Mouse (Mus musculus) CH12.LX (cell line): ENCODE data around the gene Gsx2. TPM values are rescaled to one million over a fixed set of nuclear protein-coding genes. Genes with fewer than 3 reads are reported as not detected.

Source experiments
- DNase-seq: peaks from one replicate; pipeline ENCODE4 v3.0.0-alpha.2; 2013; ENCODE audit errors: extremely low read depth
- H3K27ac ChIP-seq: 2 replicates; pipeline ENCODE4 v1.5.1; 2012; ENCODE audit warnings: low read depth, mild to moderate bottlenecking, control low read depth, moderate library complexity; ENCODE audit not compliant: insufficient read depth
- H3K27me3 ChIP-seq: replicated peaks from 2 replicates; pipeline ENCODE3; 2012; ENCODE audit warnings: inconsistent platforms
- H3K36me3 ChIP-seq, 2 experiments: replicated peaks in 1 of 2; 2 replicates each; pipeline versions ENCODE3 to v1.6.1; 2012; ENCODE audit warnings: inconsistent platforms in 1 of 2, low read length in 1 of 2, mild to moderate bottlenecking in 1 of 2, mixed read lengths in 1 of 2, moderate library complexity in 1 of 2; ENCODE audit not compliant: control insufficient read depth in 1 of 2, insufficient read depth in 1 of 2
- H3K4me1 ChIP-seq, 2 experiments: 2 replicates each; pipeline ENCODE4 v1.6.1; 2012; ENCODE audit warnings: inconsistent platforms in 1 of 2, moderate library complexity in 1 of 2; ENCODE audit not compliant: insufficient read depth in 2 of 2, control insufficient read depth in 1 of 2
- H3K4me2 ChIP-seq: 2 replicates; pipeline ENCODE4 v1.6.1; 2012; ENCODE audit warnings: low read depth, mild to moderate bottlenecking, control low read depth; ENCODE audit not compliant: poor library complexity, insufficient read depth, severe bottlenecking
- H3K4me3 ChIP-seq, 3 experiments: fragments of 150-350 bp in 1 of 3; sonication (generic) in 1 of 3; replicated peaks in 1 of 3; 2 replicates each; pipeline versions ENCODE3 to v1.5.1; 2011 to 2012; ENCODE audit warnings: low read depth in 2 of 3, low read length in 2 of 3, mild to moderate bottlenecking in 2 of 3, moderate library complexity in 2 of 3, control low read depth in 1 of 3, improper control_type of control experiment in 1 of 3, inconsistent platforms in 1 of 3, mixed read lengths in 1 of 3; ENCODE audit not compliant: poor library complexity in 1 of 3
- H3K79me2 ChIP-seq: replicated peaks from 2 replicates; pipeline ENCODE4 v1.6.1; 2012; ENCODE audit warnings: mild to moderate bottlenecking, moderate library complexity; ENCODE audit not compliant: control insufficient read depth, poor library complexity, insufficient read depth, severe bottlenecking; ENCODE audit errors: extremely low read depth
- H3K9ac ChIP-seq: 2 replicates; pipeline ENCODE4 v1.6.1; 2012; ENCODE audit warnings: low read depth, mild to moderate bottlenecking, control low read depth, moderate library complexity; ENCODE audit not compliant: insufficient read depth
- H3K9me3 ChIP-seq: replicated peaks from 2 replicates; pipeline ENCODE3; 2012; ENCODE audit warnings: low read length, inconsistent platforms, mixed read lengths
- BHLHE40 ChIP-seq: IDR thresholded peaks from 2 replicates; pipeline ENCODE4 v1.6.1; 2011; ENCODE audit warnings: mild to moderate bottlenecking, low read depth, low read length, improper control_type of control experiment
- CTCF ChIP-seq, 2 experiments: IDR thresholded peaks in 1 of 2; conservative IDR thresholded peaks in 1 of 2; 2 replicates each; pipeline ENCODE4 v1.5.1; 2011 to 2012; ENCODE audit warnings: low read depth in 2 of 2, low read length in 2 of 2, improper control_type of control experiment in 1 of 2, inconsistent platforms in 1 of 2, mild to moderate bottlenecking in 1 of 2, moderate library complexity in 1 of 2
- E2F4 ChIP-seq: IDR thresholded peaks from 2 replicates; pipeline ENCODE4 v1.6.1; 2011; ENCODE audit warnings: low read depth, low read length, improper control_type of control experiment; ENCODE audit not compliant: insufficient replicate concordance
- ELF1 ChIP-seq: IDR thresholded peaks from 2 replicates; pipeline ENCODE4 v1.6.1; 2014; ENCODE audit warnings: low read depth, mild to moderate bottlenecking, inconsistent platforms, low read length, improper control_type of control experiment
- GABPA ChIP-seq: IDR thresholded peaks from 2 replicates; pipeline ENCODE4 v1.6.1; 2012; ENCODE audit warnings: low read depth, low read length, improper control_type of control experiment, inconsistent platforms; ENCODE audit not compliant: insufficient replicate concordance
- HCFC1 ChIP-seq: IDR thresholded peaks from 2 replicates; pipeline ENCODE4 v1.6.1; 2012; ENCODE audit warnings: low read depth, mild to moderate bottlenecking, inconsistent platforms, low read length, improper control_type of control experiment
- IRF4 ChIP-seq: IDR thresholded peaks from 2 replicates; pipeline ENCODE4 v1.6.1; 2014; ENCODE audit warnings: low read depth, mild to moderate bottlenecking, inconsistent platforms, low read length, improper control_type of control experiment
- JUN ChIP-seq: IDR thresholded peaks from 2 replicates; pipeline ENCODE4 v1.6.1; 2011; ENCODE audit warnings: low read depth, mild to moderate bottlenecking, low read length, improper control_type of control experiment, moderate library complexity; ENCODE audit not compliant: insufficient read depth
- JUND ChIP-seq: conservative IDR thresholded peaks from 2 replicates; pipeline ENCODE4 v1.6.1; 2011; ENCODE audit warnings: low read depth, low read length, improper control_type of control experiment
- KAT2A ChIP-seq: IDR thresholded peaks from 2 replicates; pipeline ENCODE4 v1.6.1; 2012; ENCODE audit warnings: low read length, improper control_type of control experiment, inconsistent platforms; ENCODE audit not compliant: insufficient replicate concordance
- MAFK ChIP-seq: IDR thresholded peaks from 2 replicates; pipeline ENCODE4 v1.6.1; 2011; ENCODE audit warnings: low read length, improper control_type of control experiment; ENCODE audit not compliant: insufficient replicate concordance
- MAZ ChIP-seq: IDR thresholded peaks from 2 replicates; pipeline ENCODE4 v1.6.1; 2012; ENCODE audit warnings: low read depth, mild to moderate bottlenecking, inconsistent platforms, low read length, improper control_type of control experiment, moderate library complexity
- MEF2A ChIP-seq: IDR thresholded peaks from 2 replicates; pipeline ENCODE4 v1.6.1; 2014; ENCODE audit warnings: low read depth, mild to moderate bottlenecking, inconsistent platforms, low read length, improper control_type of control experiment, borderline replicate concordance
- MYC ChIP-seq: IDR thresholded peaks from 2 replicates; pipeline ENCODE4 v1.6.1; 2011; ENCODE audit warnings: low read depth, mild to moderate bottlenecking, improper control_type of control experiment, low read length
- NRF1 ChIP-seq: IDR thresholded peaks from 2 replicates; pipeline ENCODE4 v1.6.1; 2014; ENCODE audit warnings: low read depth, mild to moderate bottlenecking, inconsistent platforms, low read length, improper control_type of control experiment, moderate library complexity
- POLR2A ChIP-seq: IDR thresholded peaks from 2 replicates; pipeline ENCODE4 v1.6.1; 2011; ENCODE audit warnings: low read depth, mild to moderate bottlenecking, improper control_type of control experiment, low read length
- POLR2AphosphoS2 ChIP-seq: IDR thresholded peaks from 2 replicates; pipeline ENCODE4 v1.6.1; 2011; ENCODE audit warnings: low read depth, low read length, improper control_type of control experiment
- RCOR1 ChIP-seq: conservative IDR thresholded peaks from 2 replicates; pipeline ENCODE4 v1.6.1; 2012; ENCODE audit warnings: low read depth, mild to moderate bottlenecking, inconsistent platforms, low read length, improper control_type of control experiment
- SIN3A ChIP-seq: IDR thresholded peaks from 2 replicates; pipeline ENCODE4 v1.6.1; 2012; ENCODE audit warnings: low read length, improper control_type of control experiment, inconsistent platforms
- TBP ChIP-seq: conservative IDR thresholded peaks from 2 replicates; pipeline ENCODE4 v1.6.1; 2011; ENCODE audit warnings: low read depth, low read length, improper control_type of control experiment
- TCF12 ChIP-seq: IDR thresholded peaks from 2 replicates; pipeline ENCODE4 v1.6.1; 2014; ENCODE audit warnings: low read depth, mild to moderate bottlenecking, inconsistent platforms, low read length, improper control_type of control experiment
- UBTF ChIP-seq: IDR thresholded peaks from 2 replicates; pipeline ENCODE4 v1.6.1; 2012; ENCODE audit warnings: low read depth, mild to moderate bottlenecking, inconsistent platforms, low read length, improper control_type of control experiment, moderate library complexity
- USF2 ChIP-seq: conservative IDR thresholded peaks from 2 replicates; pipeline ENCODE4 v1.6.1; 2011; ENCODE audit warnings: low read depth, low read length, improper control_type of control experiment
- ZC3H11A ChIP-seq: IDR thresholded peaks from 2 replicates; pipeline ENCODE4 v1.6.1; 2012; ENCODE audit warnings: low read depth, mild to moderate bottlenecking, inconsistent platforms, low read length, improper control_type of control experiment
- ZMIZ1 ChIP-seq: IDR thresholded peaks from 2 replicates; pipeline ENCODE4 v1.6.1; 2012; ENCODE audit warnings: low read depth, mild to moderate bottlenecking, inconsistent platforms, low read length, improper control_type of control experiment
- ZNF384 ChIP-seq: IDR thresholded peaks from 2 replicates; pipeline ENCODE4 v1.6.1; 2012; ENCODE audit warnings: low read depth, low read length, improper control_type of control experiment, inconsistent platforms
- dilution Hi-C: fragments of 300-500 bp; cut with MboI; formaldehyde crosslinking; loops from 2 replicates; pipeline ENCODE4 v1.14.3; 2020; ENCODE audit warnings: low sequenced_read_pairs; ENCODE audit not compliant: extremely low pct_unique_long_range_greater_than_20kb, extremely low pct_ligation_motif_present
- in situ Hi-C: fragments of 300-500 bp; cut with MboI; formaldehyde crosslinking; loops from 3 replicates; pipeline ENCODE4 v1.14.3; 2019; ENCODE audit warnings: low sequenced_read_pairs, low pct_ligation_motif_present, low pct_unique_long_range_greater_than_20kb, mixed read lengths
- polyA plus RNA-seq: library from polyadenylated mRNA; unstranded; fragments of >175 nt; gene quantifications from 2 replicates; pipeline ENCODE4 v1.2.1, GENCODE M21; 2012; ENCODE audit warnings: low read depth; ENCODE audit not compliant: insufficient read length
- total RNA-seq, 2 experiments: library from RNA; depleted of rRNA; stranded (reverse); fragments of 300-350 nt in 1 of 2; fragments of >200 nt in 1 of 2; gene quantifications; 2 replicates each; pipeline ENCODE4 v1.2.3; 2012 to 2014

The Gsx2 gene
- total and polyA plus RNA-seq, 3 experiments: not detected

GRCm38 (mm10) chr5:75084871-75085520 lies 9.6 kb downstream of the Gsx2 start:
- Histone ChIP-seq H3K9me3 (no peaks in the 10 kb centered on the region), H3K27me3 (no peaks in the 10 kb centered on the region), H3K9ac (no peak overlapping the region), H3K36me3 (no peaks in the 10 kb centered on the region), H3K4me2 (no peak overlapping the region), H3K4me3 (no peak overlapping the region), H3K4me1 (peaks cover 0 to 2% of the 10 kb centered on the region in 2 experiments; a peak in 1 of 4 replicates), H3K79me2 (no peaks in the 10 kb centered on the region), H3K27ac (no peak overlapping the region)
- in situ Hi-C loops (no loop called here), dilution Hi-C loops (no loop called here)
- DNase-seq: no peak
- TF ChIP-seq ZNF384: no peak
- TF ChIP-seq KAT2A: no peak
- no peak for TF ChIP-seq UBTF
- no peak for TF ChIP-seq MAFK
- TF ChIP-seq TCF12: no peak
- no peak for TF ChIP-seq IRF4
- no peak for TF ChIP-seq GABPA
- no peak for TF ChIP-seq MAZ
- TF ChIP-seq ZC3H11A: no peak
- TF ChIP-seq MEF2A: no peak
- no peak for TF ChIP-seq NRF1
- TF ChIP-seq ELF1: no peak

GRCm38 (mm10) chr5:75085521-75085875 lies 10.1 kb downstream of the Gsx2 start:
- in situ Hi-C loops: no loop called here
- no peaks in the 10 kb centered on the region for H3K27me3 ChIP-seq
- H3K4me2 ChIP-seq: no peak overlapping the region
- H3K9ac ChIP-seq: no peak overlapping the region
- no peaks in the 10 kb centered on the region for H3K36me3 ChIP-seq
- H3K4me3 ChIP-seq: no peak overlapping the region
- no peak for DNase-seq
- peaks cover 0 to 2% of the 10 kb centered on the region in 2 experiments; a peak in 1 of 4 replicates for H3K4me1 ChIP-seq
- no peaks in the 10 kb centered on the region for H3K79me2 ChIP-seq
- no peak overlapping the region for H3K27ac ChIP-seq
- no peaks in the 10 kb centered on the region for H3K9me3 ChIP-seq
- no peak for TF ChIP-seq E2F4
- no peak for TF ChIP-seq POLR2AphosphoS2
- TF ChIP-seq MYC: no peak
- TF ChIP-seq GABPA: no peak
- no peak for TF ChIP-seq SIN3A
- TF ChIP-seq HCFC1: no peak
- no peak for TF ChIP-seq JUN
- TF ChIP-seq ZC3H11A: no peak
- no peak for TF ChIP-seq UBTF
- no peak for TF ChIP-seq ZMIZ1
- TF ChIP-seq POLR2A: no peak
- TF ChIP-seq RCOR1: no peak
- TF ChIP-seq CTCF (conservative IDR thresholded peaks at IDR 0.05 in 1 of 2, IDR thresholded peaks at IDR 0.05 in 1 of 2; ENCODE audit: low read depth in 2 of 2, low read length in 2 of 2): no peak
- TF ChIP-seq TBP: no peak
- no peak for TF ChIP-seq BHLHE40
- no peak for TF ChIP-seq JUND
- no peak for TF ChIP-seq USF2
- dilution Hi-C loops: no loop called here
